In genomic region chr9:25251174-25251573, GRCm38 (mm10) we compare ENCODE assay signal across 7 mouse cellular contexts. TPM values are rescaled to one million over a fixed set of nuclear protein-coding genes. Genes with fewer than 3 reads are reported as not detected.
DNase-seq lines count a peak whose midpoint lies in the region; ATAC-seq and TF ChIP-seq lines count a peak whose summit lies in the region.

No protein-coding gene starts in this region.

- H3K4me1 ChIP-seq in lung, postnatal 0 days (ENCODE audit: insufficient read depth, low read depth, low read length), result peaks cover 8% of the 10 kb centered on the region; the same call in 1 of the 2 replicates
- H3K4me1 ChIP-seq in forebrain, embryonic 12.5 days, result peaks cover 19% of the 10 kb centered on the region
- peaks cover 16% of the 10 kb centered on the region for H3K4me1 ChIP-seq in limb, embryonic 14.5 days (ENCODE audit: control insufficient read depth, insufficient read depth, low read length)
- peaks cover 4% of the 10 kb centered on the region; the same call in 1 of the 2 replicates for H3K4me1 ChIP-seq in stomach, embryonic 15.5 days

- no peaks in the 10 kb centered on the region for H3K27me3 ChIP-seq in lung, postnatal 0 days (replicated peaks; ENCODE audit: insufficient read depth, low read length)
- no peaks in the 10 kb centered on the region for H3K27me3 ChIP-seq in forebrain, embryonic 12.5 days
- no peaks in the 10 kb centered on the region for H3K27me3 ChIP-seq in limb, embryonic 14.5 days (ENCODE audit: control insufficient read depth, insufficient read depth, low read length)
- no peaks in the 10 kb centered on the region for H3K27me3 ChIP-seq in stomach, embryonic 15.5 days (replicated peaks)

- H3K36me3 ChIP-seq in lung, postnatal 0 days (ENCODE audit: insufficient read depth, low read length), result no peaks in the 10 kb centered on the region
- no peaks in the 10 kb centered on the region for H3K36me3 ChIP-seq in forebrain, embryonic 12.5 days (replicated peaks)
- H3K36me3 ChIP-seq in limb, embryonic 14.5 days (ENCODE audit: control insufficient read depth, insufficient read depth, low read length), result no peaks in the 10 kb centered on the region; the same call in 1 of the 2 replicates
- H3K36me3 ChIP-seq in stomach, embryonic 15.5 days, result no peaks in the 10 kb centered on the region

- no peak for TF ChIP-seq POLR2A in limb, embryonic 14.5 days (IDR thresholded peaks at IDR 0.05; ENCODE audit: borderline replicate concordance, extremely low read depth, insufficient read depth, insufficient read length)

- no peak for DNase-seq in lung, postnatal 0 days (ENCODE audit: low spot score)
- DNase-seq in lung, postnatal 10 days, result no peak
- DNase-seq in limb, embryonic 14.5 days (ENCODE audit: low spot score), result no peak
- no peak for DNase-seq in cerebellum, adult 11-12 months

- 3% methylated on average over 6 of the region's 6 CpGs for WGBS in lung, postnatal 0 days
- WGBS in forebrain, embryonic 12.5 days, result 12% methylated on average over 6 of the region's 6 CpGs
- WGBS in limb, embryonic 14.5 days, result 7% methylated on average over 6 of the region's 6 CpGs
- 3% methylated on average over 6 of the region's 6 CpGs for WGBS in stomach, embryonic 15.5 days

- peak overlapping the region; percentile 98 for H3K9ac ChIP-seq in lung, postnatal 0 days (replicated peaks; ENCODE audit: low read depth)
- peak overlapping the region; percentile 98 for H3K9ac ChIP-seq in forebrain, embryonic 12.5 days
- peak overlapping the region; percentile 99 for H3K9ac ChIP-seq in limb, embryonic 14.5 days (ENCODE audit: low read depth, low read length, severe bottlenecking)
- peak overlapping the region; percentile 35; the same call in 1 of the 2 replicates for H3K9ac ChIP-seq in stomach, embryonic 15.5 days

- H3K4me2 ChIP-seq in lung, postnatal 0 days (replicated peaks; ENCODE audit: low read depth, low read length), result peak overlapping the region; percentile 70
- peak overlapping the region; percentile 64 for H3K4me2 ChIP-seq in forebrain, embryonic 12.5 days
- H3K4me2 ChIP-seq in limb, embryonic 14.5 days (replicated peaks; ENCODE audit: low read depth, low read length, severe bottlenecking), result peak overlapping the region; percentile 74
- H3K4me2 ChIP-seq in stomach, embryonic 15.5 days, result peak overlapping the region; percentile 58

- no peak for ATAC-seq in lung, postnatal 0 days
- ATAC-seq in forebrain, embryonic 12.5 days (ENCODE audit: low FRiP score), result no peak
- ATAC-seq in limb, embryonic 14.5 days (ENCODE audit: low FRiP score, low read depth), result no peak
- no peak for ATAC-seq in stomach, embryonic 15.5 days (ENCODE audit: insufficient read depth, low FRiP score, low read depth)
- no peak for ATAC-seq in megakaryocyte-erythroid progenitor cell, adult 5-6 weeks (replicated peaks; ENCODE audit: low FRiP score, low TSS enrichment, poor library complexity, severe bottlenecking)

- no peak for TF ChIP-seq EP300 in lung, postnatal 0 days (IDR thresholded peaks at IDR 0.05)

- H3K27ac ChIP-seq in lung, postnatal 0 days (ENCODE audit: low read length), result peak overlapping the region; percentile 99
- H3K27ac ChIP-seq in forebrain, embryonic 12.5 days, result peak overlapping the region; percentile 99
- H3K27ac ChIP-seq in limb, embryonic 14.5 days (replicated peaks; ENCODE audit: low read depth, low read length), result peak overlapping the region; percentile 99
- peak overlapping the region; percentile 99 for H3K27ac ChIP-seq in stomach, embryonic 15.5 days

- no peak for TF ChIP-seq CTCF in lung, postnatal 0 days (IDR thresholded peaks at IDR 0.05)

- peak overlapping the region; percentile 98 for H3K4me3 ChIP-seq in lung, postnatal 0 days (ENCODE audit: low read depth, low read length)
- H3K4me3 ChIP-seq in forebrain, embryonic 12.5 days (replicated peaks), result peak overlapping the region; percentile 98
- H3K4me3 ChIP-seq in limb, embryonic 14.5 days (replicated peaks; ENCODE audit: low read length), result peak overlapping the region; percentile 99
- peak overlapping the region; percentile 100 for H3K4me3 ChIP-seq in stomach, embryonic 15.5 days (replicated peaks)

- H3K9me3 ChIP-seq in lung, postnatal 0 days (ENCODE audit: low read length), result no peaks in the 10 kb centered on the region
- H3K9me3 ChIP-seq in forebrain, embryonic 12.5 days, result no peaks in the 10 kb centered on the region
- no peaks in the 10 kb centered on the region for H3K9me3 ChIP-seq in limb, embryonic 14.5 days (ENCODE audit: control insufficient read depth, low read length)
- H3K9me3 ChIP-seq in stomach, embryonic 15.5 days, result no peaks in the 10 kb centered on the region

RNA-seq across cellular contexts. Expression of gene Sept7, which starts 1.1 kb away (rescaled TPM):
- polyA plus RNA-seq in lung, postnatal 0 days (2015; fragmentation: Nextera tagmentation; extraction: Ambion mirVana), result 237 and 274 TPM in 2 replicates
- polyA plus RNA-seq in forebrain, embryonic 12.5 days (2016; fragmentation: Nextera tagmentation; extraction: Ambion mirVana), result 275 and 291 TPM in 2 replicates
- polyA plus RNA-seq in limb, embryonic 14.5 days (2012; rRNA removed), result 93.2 and 129 TPM in 2 replicates
- 288 and 295 TPM in 2 replicates for polyA plus RNA-seq in limb, embryonic 14.5 days (2014; fragmentation: Nextera tagmentation; extraction: Ambion mirVana)
- polyA plus RNA-seq in stomach, embryonic 15.5 days (2015; fragmentation: Nextera tagmentation; extraction: Ambion mirVana), result 259 and 263 TPM in 2 replicates
- total RNA-seq in megakaryocyte-erythroid progenitor cell, adult 5-6 weeks (2014; fragmentation: Nextera tagmentation), result 121 and 131 TPM in 2 replicates
- total RNA-seq in megakaryocyte-erythroid progenitor cell, adult 5-6 weeks (2017), result 283 and 354 TPM in 2 replicates

Comparison
In these comparisons a context has a peak if more than half of its experiments do, and no peak if none do; other contexts are left out.
1. H3K9ac ChIP-seq: peak in every context shown above with its lines; median percentile 99 in limb, embryonic 14.5 days; 98 in lung, postnatal 0 days; 98 in forebrain, embryonic 12.5 days; 35 in stomach, embryonic 15.5 days.